Mouse (Mus musculus) WW6 (cell line): ENCODE data around the gene Map2k7.

ENCODE experiments used
- DNase-seq: peaks from one replicate; pipeline ENCODE4 v3.0.0-alpha.2; 2013; ENCODE audit warnings: low read depth, low spot score

The Map2k7 gene

GRCm38 (mm10) chr8:4259125-4259804, 20.7 kb downstream of the Map2k7 start, which contains the start of gene Ctxn1:
Ctxn1 (minus strand) TSS chr8:4259274.
- peak; percentile 93 for DNase-seq

DNA sequence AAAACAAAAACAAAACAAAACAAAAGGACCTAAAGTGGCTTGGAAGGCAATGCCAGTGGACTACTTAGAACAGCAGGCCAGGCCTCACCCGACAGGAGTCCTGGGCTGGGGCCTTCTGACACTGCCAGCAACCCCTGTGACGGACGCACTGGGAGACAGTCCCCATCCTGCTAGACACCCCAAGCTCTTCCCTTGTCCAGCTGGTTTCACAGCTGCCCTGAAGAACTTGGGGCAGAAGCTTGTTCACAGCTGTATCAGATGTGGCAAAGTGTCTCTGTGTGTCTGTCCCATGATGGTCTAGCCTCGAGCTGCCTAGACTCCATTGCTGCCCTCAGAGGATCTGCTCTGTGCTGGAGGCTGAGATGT, 21.2 kb downstream of the Map2k7 start:
- no peak for DNase-seq

GRCm38 (mm10) chr8:4263105-4263791, 24.7 kb downstream of the Map2k7 start:
- no peak for DNase-seq

DNA sequence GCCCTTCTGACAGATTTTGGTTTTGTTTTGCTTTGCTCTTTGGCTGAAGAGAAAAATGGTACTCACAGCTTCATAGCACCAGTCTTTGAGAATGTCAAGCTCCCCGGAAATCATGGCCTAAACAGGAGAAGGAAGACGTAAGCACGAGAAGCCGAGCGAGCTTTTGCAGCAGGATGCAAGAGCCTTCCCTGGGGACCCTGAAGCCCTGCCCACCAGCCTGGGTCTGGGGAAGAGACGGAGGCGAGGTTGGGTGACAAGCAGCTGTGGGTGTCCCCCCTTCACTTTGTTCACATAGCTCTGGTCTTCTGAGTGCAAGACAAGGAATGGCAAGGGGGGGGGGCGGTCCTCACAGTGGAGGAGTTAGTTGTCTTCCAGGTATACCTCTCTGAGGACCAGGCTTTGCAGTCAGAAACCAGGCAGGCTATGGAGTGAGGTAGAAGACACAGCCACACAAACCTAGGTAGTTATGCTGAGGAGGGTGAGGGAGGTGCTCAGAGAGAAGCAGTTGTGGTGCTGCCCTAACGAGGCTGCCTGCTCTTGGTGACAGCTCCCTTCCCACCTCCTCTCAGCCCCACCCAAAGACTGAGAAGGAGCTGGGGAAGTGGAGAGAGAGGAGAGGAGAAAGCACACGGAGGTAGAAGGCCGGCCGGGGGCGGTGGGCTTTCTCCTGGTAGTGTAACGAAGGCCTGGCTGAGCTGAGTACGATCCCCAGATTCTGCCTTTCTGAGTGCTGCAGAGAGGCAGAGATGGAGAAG, 26.8 kb downstream of the Map2k7 start:
- no peak for DNase-seq

DNA sequence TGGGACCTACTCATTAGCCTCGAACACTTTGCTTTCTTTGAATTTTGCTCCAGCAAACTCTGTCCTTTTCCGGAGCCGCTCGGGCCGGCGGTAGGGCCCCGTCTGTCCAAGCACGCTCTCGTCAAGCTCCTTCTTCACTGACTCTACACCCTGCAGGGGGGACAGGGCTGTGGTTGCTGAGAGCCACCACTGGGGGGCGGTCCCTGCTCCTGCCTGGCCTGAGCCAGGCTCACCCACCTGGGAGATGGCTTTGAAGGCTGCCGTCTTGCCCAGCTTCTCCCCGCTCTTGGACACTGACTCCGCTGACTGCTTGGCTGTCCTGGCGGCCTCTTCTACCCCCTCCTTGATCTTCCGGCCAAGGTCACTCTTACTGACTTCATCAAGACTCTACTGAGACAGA, 29.1 kb downstream of the Map2k7 start:
- DNase-seq = no peak

DNA sequence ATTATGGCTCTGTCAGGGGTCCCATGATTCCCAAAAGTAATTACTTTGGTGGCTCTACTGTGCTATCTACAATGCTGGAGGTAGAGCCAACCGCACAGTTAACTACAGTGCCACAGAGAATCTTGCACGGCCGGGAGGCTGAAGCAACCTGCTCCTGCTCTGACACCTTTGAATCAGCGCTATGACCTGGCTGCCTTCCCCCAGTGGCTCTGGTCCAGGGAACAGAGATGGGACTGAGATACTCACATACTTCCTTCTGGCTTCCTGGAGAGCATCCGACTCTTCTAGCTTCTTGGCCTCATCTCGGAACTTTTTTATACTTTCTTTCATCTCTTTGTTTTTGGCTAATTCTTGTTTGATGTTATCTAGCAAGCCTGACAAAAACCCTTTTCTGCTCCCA, 31.1 kb downstream of the Map2k7 start:
- no peak for DNase-seq

DNA sequence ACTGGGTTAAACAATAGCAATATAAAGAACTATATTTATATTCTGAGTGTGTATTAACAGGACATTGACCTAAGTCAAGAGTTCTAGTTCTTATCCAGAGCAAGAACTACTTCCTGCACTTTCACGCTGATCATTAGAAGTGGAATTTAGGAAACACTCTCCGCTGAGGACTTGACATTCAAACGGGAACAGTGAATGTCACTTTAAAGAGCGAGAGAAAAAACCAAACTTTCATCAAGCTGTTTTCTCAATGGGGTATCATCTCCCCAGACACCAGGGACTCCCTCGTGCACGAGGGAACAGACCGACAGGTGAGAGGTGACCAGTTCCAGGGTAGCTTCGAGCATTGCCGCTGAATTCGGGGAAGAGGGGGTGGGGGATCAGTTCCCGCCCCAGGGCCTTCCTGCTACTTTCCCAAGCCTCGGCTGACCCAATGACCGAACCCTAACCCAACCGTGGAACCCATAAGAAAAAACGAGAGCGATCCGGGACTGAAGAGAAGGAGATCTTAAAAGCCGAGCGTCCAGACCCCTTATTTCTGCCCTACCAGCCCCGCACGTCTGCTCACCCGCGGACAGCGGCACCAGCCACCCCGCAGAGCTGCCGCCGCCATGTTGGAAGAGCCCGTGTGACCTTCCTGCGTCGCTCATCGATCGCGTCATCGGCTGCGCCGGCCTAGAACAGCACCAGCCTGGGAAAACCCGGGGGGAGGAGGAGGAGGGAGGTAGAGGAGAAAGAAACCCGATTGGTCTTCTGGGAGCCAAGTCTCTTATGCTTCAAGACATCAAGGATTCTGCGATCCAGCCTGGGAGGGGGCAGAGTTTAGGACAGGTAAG, 37.0 kb downstream of the Map2k7 start, which contains the start of gene Timm44:
TSS of gene Timm44 (minus strand) at position 639 of the 836 bp plus-strand sequence.
- DNase-seq = peak; percentile 97

DNA sequence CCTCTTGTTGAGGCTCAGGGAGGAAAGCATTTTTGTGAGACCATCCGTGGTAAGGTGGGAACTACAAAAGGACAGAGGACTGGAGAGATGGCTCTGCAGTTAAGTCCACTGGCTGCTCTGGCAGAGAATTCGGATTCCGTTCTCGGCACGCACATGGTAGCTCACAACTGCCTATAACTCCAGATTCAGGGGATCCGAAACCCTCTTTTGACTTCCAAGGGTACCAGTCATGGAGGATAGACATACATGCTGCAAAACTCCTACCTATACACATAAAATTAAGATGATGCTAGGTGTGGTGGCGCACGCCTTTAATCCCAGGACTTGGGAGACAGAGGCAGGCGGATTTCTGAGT, 37.5 kb downstream of the Map2k7 start:
- DNase-seq = no peak

- no peak for DNase-seq
Observed at GRCm38 (mm10) chr8:4292738-4293137, 54.2 kb downstream of the Map2k7 start.
